Mouse (Mus musculus) intestine, postnatal 0 days (tissue): ENCODE measurements around the gene Dscam. TPM values are rescaled to one million over a fixed set of nuclear protein-coding genes. Genes with fewer than 3 reads are reported as not detected.

Experiments used
- ATAC-seq: fragments of 200-750 bp; cut with Nextera tagmentation; 2 replicates; pipeline ENCODE4 v1.8.0; 2017; ENCODE audit warnings: mild to moderate bottlenecking, moderate TSS enrichment, moderate library complexity
- H3K27ac ChIP-seq: fragments of 300-500 bp; sonication (generic); 2 replicates; pipeline ENCODE4 v1.5.1; 2014; ENCODE audit warnings: mild to moderate bottlenecking, low read depth, low read length, moderate library complexity
- H3K27me3 ChIP-seq: fragments of 300-500 bp; sonication (generic); replicated peaks from 2 replicates; pipeline ENCODE4 v1.6.1; 2014; ENCODE audit warnings: low read length, mixed read lengths; ENCODE audit not compliant: control insufficient read depth, insufficient read depth
- H3K36me3 ChIP-seq: fragments of 300-500 bp; sonication (generic); 2 replicates; pipeline ENCODE4 v1.6.1; 2014; ENCODE audit warnings: mild to moderate bottlenecking, moderate library complexity; ENCODE audit not compliant: control insufficient read depth, insufficient read depth
- H3K4me1 ChIP-seq: fragments of 300-500 bp; sonication (generic); replicated peaks from 2 replicates; pipeline ENCODE4 v1.6.1; 2014; ENCODE audit warnings: antibody characterized with exemption, low read length, mixed read lengths; ENCODE audit not compliant: control insufficient read depth, insufficient read depth
- H3K4me2 ChIP-seq: fragments of 300-500 bp; sonication (generic); replicated peaks from 2 replicates; pipeline ENCODE4 v1.6.1; 2014; ENCODE audit warnings: low read depth, mild to moderate bottlenecking, moderate library complexity
- H3K4me3 ChIP-seq: fragments of 300-500 bp; sonication (generic); 2 replicates; pipeline ENCODE4 v1.5.1; 2014; ENCODE audit warnings: low read depth, low read length
- H3K9ac ChIP-seq: fragments of 300-500 bp; sonication (generic); 2 replicates; pipeline ENCODE4 v1.6.1; 2014; ENCODE audit warnings: mild to moderate bottlenecking, low read depth, low read length
- H3K9me3 ChIP-seq: fragments of 300-500 bp; sonication (generic); 2 replicates; pipeline ENCODE4 v1.6.1; 2016; ENCODE audit warnings: mixed run types; ENCODE audit not compliant: control insufficient read depth
- CTCF ChIP-seq: sonication (generic); IDR thresholded peaks from 2 replicates; pipeline ENCODE4 v1.5.1; 2016; ENCODE audit warnings: low read depth, mild to moderate bottlenecking, control low read depth, antibody characterized with exemption, moderate library complexity
- WGBS: fragments of 180-500 bp; shearing (Covaris S2); extraction: QIAGEN DNeasy Blood & Tissue Kit; methylation state at CpG from one replicate; pipeline ENCODE4 v1.1.7; 2014; 5-methylcytosine and 5-hydroxymethylcytosine counted together
- polyA plus RNA-seq: library from polyadenylated mRNA; unstranded; fragments of >200 nt; fragmentation: Nextera tagmentation; extraction: Ambion mirVana; gene quantifications from 2 replicates; pipeline ENCODE4 v1.2.1, GENCODE M21; 2015

Gene Dscam
- polyA plus RNA-seq, 1 experiment from 2014 or later = 0.25 TPM

GRCm38 (mm10) chr16:96700551-96700950 lies 470.0 kb downstream of the Dscam start:
- H3K27ac ChIP-seq = no peak overlapping the region
- no peaks in the 10 kb centered on the region for H3K9me3 ChIP-seq
- 86% methylated on average over 3 of the region's 3 CpGs for WGBS
- TF ChIP-seq CTCF = no peak
- no peak overlapping the region for H3K9ac ChIP-seq
- H3K4me1 ChIP-seq = no peaks in the 10 kb centered on the region
- H3K4me3 ChIP-seq = no peak overlapping the region
- no peak overlapping the region for H3K4me2 ChIP-seq
- H3K27me3 ChIP-seq = no peaks in the 10 kb centered on the region
- no peaks in the 10 kb centered on the region for H3K36me3 ChIP-seq
- ATAC-seq = no peak

- TF ChIP-seq CTCF = no peak
- Histone ChIP-seq H3K36me3 (no peaks in the 10 kb centered on the region), H3K4me2 (no peak overlapping the region), H3K9ac (no peak overlapping the region), H3K27me3 (no peaks in the 10 kb centered on the region), H3K9me3 (no peaks in the 10 kb centered on the region), H3K4me3 (no peak overlapping the region), H3K4me1 (no peaks in the 10 kb centered on the region), H3K27ac (no peak overlapping the region)
- no peak for ATAC-seq
- 81% methylated on average over 4 of the region's 4 CpGs for WGBS
Measured at GRCm38 (mm10) chr16:96695882-96696281, 474.7 kb downstream of the Dscam start.

DNA sequence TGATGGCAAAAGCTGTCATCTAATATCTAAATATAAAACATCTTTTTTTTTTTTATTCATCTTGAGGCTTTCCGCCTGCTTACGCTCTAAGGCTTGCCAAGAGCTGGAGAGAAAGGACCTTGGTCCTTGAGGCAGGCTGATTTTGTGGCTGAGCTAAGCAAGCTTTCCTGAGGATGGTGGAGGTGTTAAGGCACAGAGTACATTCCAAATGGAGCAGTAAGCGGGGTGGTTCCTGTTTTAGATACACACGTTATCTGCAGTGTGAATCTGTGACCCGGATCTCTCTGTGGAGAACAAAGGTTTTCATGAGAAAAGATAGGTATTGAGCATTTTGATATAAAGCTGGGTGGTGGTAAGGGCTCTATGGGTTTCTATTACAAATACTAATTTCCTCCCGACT lies 479.0 kb downstream of the Dscam start:
- no peaks in the 10 kb centered on the region for H3K9me3 ChIP-seq
- no peak overlapping the region for H3K4me2 ChIP-seq
- no peak overlapping the region for H3K4me3 ChIP-seq
- H3K4me1 ChIP-seq = no peaks in the 10 kb centered on the region
- ATAC-seq = no peak
- H3K27me3 ChIP-seq = no peaks in the 10 kb centered on the region
- TF ChIP-seq CTCF = no peak
- H3K9ac ChIP-seq = no peak overlapping the region
- 80% methylated on average over 6 of the region's 6 CpGs for WGBS
- H3K27ac ChIP-seq = no peak overlapping the region
- H3K36me3 ChIP-seq = no peaks in the 10 kb centered on the region

- Histone ChIP-seq H3K4me1 (no peaks in the 10 kb centered on the region), H3K4me3 (no peak overlapping the region), H3K27ac (no peak overlapping the region), H3K9me3 (no peaks in the 10 kb centered on the region), H3K9ac (no peak overlapping the region), H3K4me2 (no peak overlapping the region), H3K36me3 (no peaks in the 10 kb centered on the region), H3K27me3 (no peaks in the 10 kb centered on the region)
- no peak for ATAC-seq
- WGBS = 42% methylated on average over 1 of the region's 2 CpGs
- TF ChIP-seq CTCF = no peak
Measured at GRCm38 (mm10) chr16:96690052-96690451, 480.5 kb downstream of the Dscam start.

DNA sequence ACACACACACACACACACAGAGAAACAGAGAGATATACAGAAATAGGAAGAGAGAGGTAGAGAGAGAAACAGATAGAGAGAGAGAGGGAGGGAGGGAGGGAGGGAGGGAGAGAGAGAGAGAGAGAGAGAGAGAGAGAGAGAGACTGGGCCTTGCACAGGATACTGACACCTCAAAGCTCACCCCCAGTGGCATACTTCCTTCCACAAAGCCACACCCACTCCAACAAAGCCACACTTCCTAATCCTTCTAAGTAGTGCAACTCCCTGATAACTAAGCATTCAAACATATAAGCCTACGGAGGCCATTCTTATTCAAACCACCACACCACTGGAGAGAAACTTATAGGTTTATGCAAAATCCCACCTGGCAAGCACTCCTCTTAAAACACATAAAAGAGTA lies 481.1 kb downstream of the Dscam start:
- no peak for ATAC-seq
- Histone ChIP-seq H3K36me3 (no peaks in the 10 kb centered on the region), H3K27ac (no peak overlapping the region), H3K9ac (no peak overlapping the region), H3K4me3 (no peak overlapping the region), H3K9me3 (no peaks in the 10 kb centered on the region), H3K4me2 (no peak overlapping the region), H3K4me1 (no peaks in the 10 kb centered on the region), H3K27me3 (no peaks in the 10 kb centered on the region)
- no peak for TF ChIP-seq CTCF
- 31% methylated on average over 1 of the region's 1 CpGs for WGBS

- no peak for ATAC-seq
- Histone ChIP-seq H3K4me2 (no peak overlapping the region), H3K27ac (no peak overlapping the region), H3K4me1 (no peaks in the 10 kb centered on the region), H3K36me3 (no peaks in the 10 kb centered on the region), H3K9me3 (no peaks in the 10 kb centered on the region), H3K9ac (no peak overlapping the region), H3K4me3 (no peak overlapping the region), H3K27me3 (no peaks in the 10 kb centered on the region)
- 91% methylated on average over 14 of the region's 14 CpGs for WGBS
- TF ChIP-seq CTCF = no peak
Measured at GRCm38 (mm10) chr16:96685065-96685464, 485.5 kb downstream of the Dscam start.

DNA sequence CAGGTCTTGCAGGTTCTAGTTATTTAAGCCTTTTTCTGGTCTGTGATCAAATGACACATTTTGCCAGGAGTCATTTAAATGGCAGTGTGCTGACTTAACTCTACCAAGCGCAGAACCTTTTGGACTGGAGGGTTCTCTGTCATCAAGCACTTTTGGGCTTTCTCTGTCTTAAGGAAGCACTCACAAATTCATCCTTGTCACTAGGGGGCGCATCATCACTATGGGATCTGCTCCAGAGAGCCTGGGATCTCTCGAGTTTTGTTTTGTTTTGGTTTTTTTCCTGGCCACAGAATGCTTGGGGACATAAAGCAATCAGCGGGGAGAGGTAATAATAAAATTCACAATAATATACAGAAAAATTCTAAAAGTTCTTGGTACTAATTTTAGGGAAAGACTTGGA lies 486.0 kb downstream of the Dscam start:
- H3K9ac ChIP-seq = no peak overlapping the region
- 22% methylated on average over 4 of the region's 4 CpGs for WGBS
- TF ChIP-seq CTCF = peak; percentile 83
- H3K36me3 ChIP-seq = no peaks in the 10 kb centered on the region
- ATAC-seq = no peak
- no peak overlapping the region for H3K27ac ChIP-seq
- H3K9me3 ChIP-seq = no peaks in the 10 kb centered on the region
- H3K27me3 ChIP-seq = no peaks in the 10 kb centered on the region
- H3K4me1 ChIP-seq = no peaks in the 10 kb centered on the region
- H3K4me3 ChIP-seq = no peak overlapping the region
- H3K4me2 ChIP-seq = no peak overlapping the region
